Mouse (Mus musculus) layer of hippocampus, adult 2 months (tissue): ENCODE measurements at regions not wholly inside any gene's neighbourhood (a gene's known extent, or its start where the extent isn't known, plus 50 kb on each side); places are given as distances from the start of the nearest gene placed in this dataset.

Experiments used
- DNase-seq, 2 experiments: peaks; one replicate each; pipeline ENCODE4 v3.0.0; 2022; ENCODE audit warnings: low spot score in 2 of 2
- H3K27ac ChIP-seq: fragments of 200-600 bp; 2 replicates; pipeline ENCODE4 v1.8.1; 2022
- H3K4me3 ChIP-seq: fragments of 200-600 bp; 2 replicates; pipeline ENCODE4 v1.8.1; 2022; ENCODE audit warnings: mild to moderate bottlenecking
- CTCF ChIP-seq: fragments of 200-600 bp; conservative IDR thresholded peaks from 2 replicates; pipeline ENCODE4 v1.8.1; 2022; ENCODE audit warnings: antibody characterized with exemption, mild to moderate bottlenecking, moderate library complexity

- no peak for DNase-seq
- no peak for TF ChIP-seq CTCF
- Histone ChIP-seq H3K4me3 (no peak overlapping the region), H3K27ac (no peak overlapping the region)
These were observed 80.7 kb upstream of the Lrig1 start for GRCm38 (mm10) chr6:94780621-94781020.

GRCm38 (mm10) chr6:94779854-94780253 is 79.9 kb upstream of the Lrig1 start:
- Histone ChIP-seq H3K4me3 (no peak overlapping the region), H3K27ac (no peak overlapping the region)
- TF ChIP-seq CTCF = no peak
- DNase-seq = no peak

GRCm38 (mm10) chr6:94779213-94779612 is 79.3 kb upstream of the Lrig1 start:
- H3K27ac ChIP-seq = no peak overlapping the region
- no peak for DNase-seq
- no peak overlapping the region for H3K4me3 ChIP-seq
- no peak for TF ChIP-seq CTCF

GRCm38 (mm10) chr6:94778797-94779196 is 78.8 kb upstream of the Lrig1 start:
- no peak for TF ChIP-seq CTCF

GRCm38 (mm10) chr6:94776585-94776984 is 76.6 kb upstream of the Lrig1 start:
- Histone ChIP-seq H3K4me3 (no peak overlapping the region), H3K27ac (no peak overlapping the region)
- no peak for DNase-seq
- no peak for TF ChIP-seq CTCF

More at GRCm38 (mm10) chr6:94778797-94779196, 78.8 kb upstream of the Lrig1 start:
- H3K27ac ChIP-seq = no peak overlapping the region
- no peak for DNase-seq
- H3K4me3 ChIP-seq = no peak overlapping the region

GRCm38 (mm10) chr6:94774871-94775270 is 74.9 kb upstream of the Lrig1 start:
- DNase-seq = no peak
- TF ChIP-seq CTCF = peak; percentile 47
- Histone ChIP-seq H3K27ac (no peak overlapping the region), H3K4me3 (no peak overlapping the region)

- peak overlapping the region; percentile 24; the same call in 1 of the 2 replicates for H3K4me3 ChIP-seq
- no peak overlapping the region for H3K27ac ChIP-seq
- no peak for TF ChIP-seq CTCF
- DNase-seq = no peak
These were observed 73.9 kb upstream of the Lrig1 start for GRCm38 (mm10) chr6:94773604-94774486.

GRCm38 (mm10) chr6:94772868-94773603 is 73.1 kb upstream of the Lrig1 start:
- no peak for DNase-seq
- Histone ChIP-seq H3K4me3 (peak overlapping the region; percentile 24; the same call in 1 of the 2 replicates), H3K27ac (no peak overlapping the region)
- no peak for TF ChIP-seq CTCF

GRCm38 (mm10) chr6:94772391-94772790 is 72.4 kb upstream of the Lrig1 start:
- no peak for DNase-seq
- H3K27ac ChIP-seq = no peak overlapping the region
- H3K4me3 ChIP-seq = no peak overlapping the region
- TF ChIP-seq CTCF = no peak

GRCm38 (mm10) chr6:94768230-94768629 is 68.3 kb upstream of the Lrig1 start:
- no peak for TF ChIP-seq CTCF
- H3K27ac ChIP-seq = no peak overlapping the region
- no peak for DNase-seq
- H3K4me3 ChIP-seq = no peak overlapping the region

GRCm38 (mm10) chr6:94765724-94766123 is 65.8 kb upstream of the Lrig1 start:
- DNase-seq = no peak
- TF ChIP-seq CTCF = no peak
- Histone ChIP-seq H3K4me3 (no peak overlapping the region), H3K27ac (no peak overlapping the region)

- TF ChIP-seq CTCF = no peak
- no peak for DNase-seq
- H3K4me3 ChIP-seq = no peak overlapping the region
- no peak overlapping the region for H3K27ac ChIP-seq
These were observed 61.4 kb upstream of the Lrig1 start for GRCm38 (mm10) chr6:94761341-94761740.

GRCm38 (mm10) chr6:94760629-94761111 is 60.7 kb upstream of the Lrig1 start:
- H3K4me3 ChIP-seq = no peak overlapping the region
- DNase-seq = no peak

More at GRCm38 (mm10) chr6:94760629-94761111, 60.7 kb upstream of the Lrig1 start:
- no peak for TF ChIP-seq CTCF
- no peak overlapping the region for H3K27ac ChIP-seq
